Mouse (Mus musculus) myocyte (in vitro differentiated cells): Measurements from ENCODE around the gene Fam172a. TPM values are rescaled to one million over a fixed set of nuclear protein-coding genes. Genes with fewer than 3 reads are reported as not detected.
A peak's percentile ranks its signal among the peaks of the same experiment; 100 is the strongest.

ENCODE experiments used
- H3K27me3 ChIP-seq: one replicate; pipeline ENCODE4 v1.6.1; 2011; ENCODE audit not compliant: control insufficient read depth, insufficient read depth, insufficient read length
- H3K36me3 ChIP-seq: one replicate; pipeline ENCODE4 v1.6.1; 2011; ENCODE audit not compliant: control insufficient read depth, insufficient read depth
- H3K4me2 ChIP-seq: one replicate; pipeline ENCODE4 v1.6.1; 2011; ENCODE audit warnings: low read depth, control low read depth
- H3K4me3 ChIP-seq: one replicate; pipeline ENCODE4 v1.5.1; 2011; ENCODE audit warnings: mild to moderate bottlenecking, control low read depth, moderate library complexity
- H3K79me2 ChIP-seq: one replicate; pipeline ENCODE4 v1.6.1; 2011; ENCODE audit not compliant: control insufficient read depth, insufficient read depth
- H3ac ChIP-seq: one replicate; pipeline ENCODE4 v1.6.1; 2011; ENCODE audit not compliant: control insufficient read depth, insufficient read length
- CEBPB ChIP-seq: IDR thresholded peaks from 2 replicates; pipeline ENCODE4 v1.6.1; 2011; ENCODE audit warnings: mild to moderate bottlenecking, moderate library complexity; ENCODE audit not compliant: poor library complexity, insufficient read depth, severe bottlenecking
- MAX ChIP-seq: IDR thresholded peaks from one replicate; pipeline ENCODE4 v1.6.1; 2011; ENCODE audit warnings: low read depth, mild to moderate bottlenecking, control low read depth
- MYOD1 ChIP-seq, 3 experiments: IDR thresholded peaks; one replicate each; pipeline ENCODE4 v1.6.1; 2011; ENCODE audit warnings: control low read depth in 2 of 3, low read depth in 2 of 3, mild to moderate bottlenecking in 2 of 3, moderate library complexity in 1 of 3; ENCODE audit not compliant: insufficient read length in 2 of 3, control insufficient read depth in 1 of 3
- MYOG ChIP-seq, 3 experiments: IDR thresholded peaks; one replicate each; pipeline ENCODE4 v1.6.1; 2011; ENCODE audit warnings: control low read depth in 2 of 3, low read depth in 2 of 3, mild to moderate bottlenecking in 2 of 3; ENCODE audit not compliant: insufficient read length in 2 of 3, control insufficient read depth in 1 of 3, insufficient read depth in 1 of 3
- POLR2A ChIP-seq: IDR thresholded peaks from one replicate; pipeline ENCODE4 v1.6.1; 2011; ENCODE audit warnings: low read depth, mild to moderate bottlenecking, control low read depth, moderate library complexity; ENCODE audit not compliant: insufficient read length
- POLR2AphosphoS2 ChIP-seq: IDR thresholded peaks from one replicate; pipeline ENCODE4 v1.6.1; 2011; ENCODE audit warnings: low read depth, control low read depth; ENCODE audit not compliant: insufficient read length
- REST ChIP-seq: IDR thresholded peaks from one replicate; pipeline ENCODE4 v1.6.1; 2011; ENCODE audit warnings: mild to moderate bottlenecking, control low read depth, moderate library complexity; ENCODE audit not compliant: insufficient read depth, insufficient read length
- SRF ChIP-seq: IDR thresholded peaks from one replicate; pipeline ENCODE4 v1.6.1; 2011; ENCODE audit warnings: low read depth; ENCODE audit not compliant: control insufficient read depth, insufficient read length
- TCF12 ChIP-seq: IDR thresholded peaks from one replicate; pipeline ENCODE4 v1.6.1; 2011; ENCODE audit warnings: mild to moderate bottlenecking, control low read depth; ENCODE audit not compliant: poor library complexity, insufficient read depth, severe bottlenecking
- TCF3 ChIP-seq: IDR thresholded peaks from one replicate; pipeline ENCODE4 v1.6.1; 2011; ENCODE audit warnings: low read depth, control low read depth; ENCODE audit not compliant: insufficient read length
- USF1 ChIP-seq: IDR thresholded peaks from one replicate; pipeline ENCODE4 v1.6.1; 2011; ENCODE audit warnings: low read depth, mild to moderate bottlenecking, control low read depth, moderate library complexity
- polyA plus RNA-seq: library from polyadenylated mRNA; unstranded; fragments of >200 nt; fragmentation: generic; extraction: Trizol; gene quantifications from one replicate; pipeline ENCODE4 v1.2.1, GENCODE M21; 2012; ENCODE audit warnings: missing spikeins

Gene Fam172a
- polyA plus RNA-seq, 1 experiment = 6.5 TPM

GRCm38 (mm10) chr13:78205426-78205825 is 503.6 kb downstream of the Fam172a start:
- no peak overlapping the region for H3K4me3 ChIP-seq
- H3K36me3 ChIP-seq = no peaks in the 10 kb centered on the region
- H3K4me2 ChIP-seq = peak overlapping the region; percentile 99
- no peak overlapping the region for H3ac ChIP-seq
- peaks cover 22% of the 10 kb centered on the region for H3K79me2 ChIP-seq
- TF ChIP-seq MYOG (IDR thresholded peaks at IDR 0.05; ENCODE audit: control insufficient read depth in 1 of 3, insufficient read depth in 1 of 3, insufficient read length in 2 of 3, low read depth in 2 of 3) = no peak
- no peak for TF ChIP-seq POLR2AphosphoS2
- TF ChIP-seq POLR2A = no peak
- no peak for TF ChIP-seq MYOD1 (IDR thresholded peaks at IDR 0.05; ENCODE audit: control insufficient read depth in 1 of 3, insufficient read length in 2 of 3, low read depth in 2 of 3)
- TF ChIP-seq USF1 = no peak
- no peak for TF ChIP-seq TCF12
- no peak for TF ChIP-seq CEBPB
- no peak for TF ChIP-seq TCF3
- TF ChIP-seq SRF = no peak
- TF ChIP-seq REST = no peak
- H3K27me3 ChIP-seq = no peaks in the 10 kb centered on the region

DNA sequence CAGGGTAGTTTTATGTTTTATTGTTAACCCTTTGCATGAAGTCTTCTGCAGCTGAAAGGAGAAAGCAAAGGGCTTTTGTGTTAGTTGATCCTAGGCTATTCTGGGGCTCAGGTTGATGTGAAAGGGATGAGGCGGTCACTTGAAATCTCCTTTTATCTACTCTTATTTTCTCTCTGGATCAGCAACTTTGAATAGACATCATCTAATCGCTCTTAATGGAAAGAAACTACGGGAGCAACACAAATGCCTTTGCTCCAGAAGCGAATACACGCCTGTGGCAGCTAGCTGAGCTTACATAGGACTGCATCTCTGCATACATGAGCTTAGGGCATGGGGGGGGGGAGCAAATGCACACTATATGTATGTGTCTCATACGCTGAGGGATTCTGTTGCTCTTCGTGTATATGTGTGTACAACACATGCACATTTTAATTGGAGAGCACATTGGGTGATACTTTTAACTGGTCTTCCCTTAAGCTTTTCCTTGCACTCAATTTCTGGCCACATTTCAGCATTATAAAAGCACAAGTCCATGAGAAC is 505.1 kb downstream of the Fam172a start:
- H3K79me2 ChIP-seq = peaks cover 22% of the 10 kb centered on the region
- peak overlapping the region; percentile 48 for H3K4me2 ChIP-seq
- H3ac ChIP-seq = no peak overlapping the region
- H3K4me3 ChIP-seq = no peak overlapping the region
- H3K27me3 ChIP-seq = no peaks in the 10 kb centered on the region
- no peak for TF ChIP-seq MYOG (IDR thresholded peaks at IDR 0.05; ENCODE audit: control insufficient read depth in 1 of 3, insufficient read depth in 1 of 3, insufficient read length in 2 of 3, low read depth in 2 of 3)
- TF ChIP-seq TCF3 = no peak
- no peak for TF ChIP-seq MAX
- no peak for TF ChIP-seq CEBPB
- TF ChIP-seq MYOD1 (IDR thresholded peaks at IDR 0.05; ENCODE audit: control insufficient read depth in 1 of 3, insufficient read length in 2 of 3, low read depth in 2 of 3) = no peak
- no peaks in the 10 kb centered on the region for H3K36me3 ChIP-seq

- Histone ChIP-seq H3ac (no peak overlapping the region), H3K79me2 (peaks cover 17% of the 10 kb centered on the region), H3K36me3 (no peaks in the 10 kb centered on the region), H3K4me3 (no peak overlapping the region), H3K27me3 (no peaks in the 10 kb centered on the region), H3K4me2 (peak overlapping the region; percentile 48)
- TF ChIP-seq MAX (no peak), POLR2A (no peak), TCF3 (no peak), MYOG (IDR thresholded peaks at IDR 0.05; ENCODE audit: control insufficient read depth in 1 of 3, insufficient read depth in 1 of 3, insufficient read length in 2 of 3, low read depth in 2 of 3) (no peak), USF1 (no peak), REST (no peak), TCF12 (no peak)
These were observed 506.2 kb downstream of the Fam172a start for GRCm38 (mm10) chr13:78207796-78208645.

GRCm38 (mm10) chr13:78208689-78209410 is 507.0 kb downstream of the Fam172a start:
- no peak for TF ChIP-seq SRF
- TF ChIP-seq MYOG (IDR thresholded peaks at IDR 0.05; ENCODE audit: control insufficient read depth in 1 of 3, insufficient read depth in 1 of 3, insufficient read length in 2 of 3, low read depth in 2 of 3) = no peak
- no peak for TF ChIP-seq TCF3
- TF ChIP-seq POLR2A = no peak
- Histone ChIP-seq H3K4me3 (no peak overlapping the region), H3K4me2 (no peak overlapping the region), H3K79me2 (peaks cover 17% of the 10 kb centered on the region), H3ac (no peak overlapping the region), H3K36me3 (no peaks in the 10 kb centered on the region), H3K27me3 (no peaks in the 10 kb centered on the region)

DNA sequence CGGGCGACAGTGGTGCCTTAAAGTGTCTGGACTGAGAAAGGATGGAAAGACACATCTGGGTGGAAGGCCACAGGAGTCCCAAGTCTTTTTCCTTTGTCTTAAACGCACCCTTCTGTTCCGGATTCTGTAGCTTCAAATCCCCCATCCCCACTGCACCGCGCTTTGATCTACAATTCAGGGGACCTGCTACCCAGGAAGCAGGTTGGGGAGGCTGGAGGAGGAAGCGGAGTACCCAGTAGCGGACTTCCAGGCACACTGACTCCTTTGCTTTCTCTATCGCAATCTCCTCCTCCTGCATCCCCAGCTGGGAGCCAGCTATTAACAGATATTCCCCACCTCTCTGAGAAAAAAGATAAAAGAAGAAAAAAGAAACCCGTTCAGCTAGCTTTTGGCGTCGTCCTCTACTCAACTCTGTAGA is 507.8 kb downstream of the Fam172a start:
- TF ChIP-seq TCF3 (no peak), MYOD1 (IDR thresholded peaks at IDR 0.05; ENCODE audit: control insufficient read depth in 1 of 3, insufficient read length in 2 of 3, low read depth in 2 of 3) (no peak)
- Histone ChIP-seq H3K27me3 (no peaks in the 10 kb centered on the region), H3K4me3 (no peak overlapping the region)

More for the DNA sequence above, 507.8 kb downstream of the Fam172a start:
- peaks cover 17% of the 10 kb centered on the region for H3K79me2 ChIP-seq
- no peak overlapping the region for H3ac ChIP-seq
- no peak overlapping the region for H3K4me2 ChIP-seq
- H3K36me3 ChIP-seq = no peaks in the 10 kb centered on the region
